Comparison of ENCODE assay signal across 8 mouse cellular contexts in the genomic region with DNA sequence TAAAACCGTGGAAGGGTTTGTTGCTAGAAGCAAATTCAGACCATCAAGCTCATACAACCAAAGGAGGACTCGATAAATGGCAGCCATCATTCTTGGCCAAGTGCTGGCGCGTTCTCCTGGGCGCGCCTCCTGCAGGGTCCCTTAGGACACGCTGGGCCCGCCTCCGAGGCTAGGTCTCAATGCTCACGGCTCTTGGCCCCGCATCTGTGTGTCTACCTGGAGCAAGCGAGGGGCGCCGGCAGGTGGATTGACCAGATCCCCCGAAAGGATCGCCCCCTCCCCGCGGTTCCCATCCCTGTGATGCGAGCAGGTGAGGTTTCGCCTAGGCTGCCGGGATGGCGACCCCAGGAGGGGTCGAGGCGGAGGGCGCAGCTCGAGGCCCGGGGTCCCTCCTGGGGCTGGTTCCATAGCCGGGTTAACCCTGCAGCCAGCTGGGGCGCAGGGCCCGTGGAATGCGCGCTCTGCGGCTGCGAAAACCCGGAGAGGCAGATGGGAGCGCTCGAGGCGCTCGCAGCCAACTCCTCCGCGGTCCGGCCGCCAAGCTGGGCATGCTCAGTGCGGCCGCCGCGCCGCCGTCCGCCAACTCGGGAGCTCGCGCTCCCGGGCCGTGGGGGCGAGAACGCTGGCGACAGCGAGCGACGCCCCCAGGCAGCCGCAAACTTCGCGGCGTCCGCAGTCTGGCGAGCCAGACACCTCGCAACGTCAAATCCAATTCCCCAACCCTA. TPM values are rescaled to one million over a fixed set of nuclear protein-coding genes. Genes with fewer than 3 reads are reported as not detected.
DNase-seq lines count a peak whose midpoint lies in the region; ATAC-seq and TF ChIP-seq lines count a peak whose summit lies in the region.

Gene Med12l (plus strand): TSS at position 555 of the 725 bp plus-strand sequence.

- H3K9me3 ChIP-seq in hindbrain, embryonic 13.5 days, result no peaks in the 10 kb centered on the region
- no peaks in the 10 kb centered on the region for H3K9me3 ChIP-seq in lung, postnatal 0 days (ENCODE audit: low read length)

- H3K27me3 ChIP-seq in hindbrain, embryonic 13.5 days, result peaks cover 8% of the 10 kb centered on the region; the same call in 1 of the 2 replicates
- peaks cover 24% of the 10 kb centered on the region for H3K27me3 ChIP-seq in lung, postnatal 0 days (replicated peaks; ENCODE audit: insufficient read depth, low read length)

- H3K9ac ChIP-seq in hindbrain, embryonic 13.5 days, result peak within 1 kb of the TSS; percentile 80
- no peak within 1 kb of the TSS for H3K9ac ChIP-seq in lung, postnatal 0 days (replicated peaks; ENCODE audit: low read depth)

- peaks cover 18% of the 10 kb centered on the region for H3K4me1 ChIP-seq in hindbrain, embryonic 13.5 days (replicated peaks)
- peaks cover 6% of the 10 kb centered on the region for H3K4me1 ChIP-seq in lung, postnatal 0 days (ENCODE audit: insufficient read depth, low read depth, low read length)

- peak within 1 kb of the TSS; percentile 93 for H3K27ac ChIP-seq in hindbrain, embryonic 13.5 days
- no peak within 1 kb of the TSS for H3K27ac ChIP-seq in lung, postnatal 0 days (ENCODE audit: low read length)

- ATAC-seq in hindbrain, embryonic 13.5 days (ENCODE audit: low FRiP score), result peak; percentile 83
- ATAC-seq in lung, postnatal 0 days, result peak; percentile 73
- no peak for ATAC-seq in erythroid progenitor cell, adult 5-6 weeks (replicated peaks; ENCODE audit: low FRiP score, poor library complexity, severe bottlenecking)

- no peaks in the 10 kb centered on the region for H3K36me3 ChIP-seq in hindbrain, embryonic 13.5 days
- H3K36me3 ChIP-seq in lung, postnatal 0 days (ENCODE audit: insufficient read depth, low read length), result no peaks in the 10 kb centered on the region

- DNase-seq in adrenal gland, adult (ENCODE audit: inconsistent age in 2 of 2, low spot score in 1 of 2), result peak; percentile 82 to 93
- peak; percentile 90 for DNase-seq in cerebellum, adult 9-11 months
- peak; percentile 55 to 83 for DNase-seq in frontal cortex, postnatal 10 days (ENCODE audit: low spot score in 2 of 2)
- DNase-seq in layer of hippocampus, postnatal 36 days, result peak; percentile 87
- peak; percentile 68 for DNase-seq in lung, postnatal 0 days (ENCODE audit: low spot score)
- peak; percentile 86 for DNase-seq in right cerebral cortex, adult 2 months (ENCODE audit: low spot score in 2 of 2)

- under 1% methylated on average over 63 of the region's 69 CpGs for WGBS in hindbrain, embryonic 13.5 days
- 1% methylated on average over 63 of the region's 69 CpGs for WGBS in lung, postnatal 0 days

- no peak for TF ChIP-seq CTCF in lung, postnatal 0 days (IDR thresholded peaks at IDR 0.05)

- peak within 1 kb of the TSS; percentile 89 for H3K4me2 ChIP-seq in hindbrain, embryonic 13.5 days
- H3K4me2 ChIP-seq in lung, postnatal 0 days (replicated peaks; ENCODE audit: low read depth, low read length), result peak within 1 kb of the TSS; percentile 98

- peak within 1 kb of the TSS; percentile 83 for H3K4me3 ChIP-seq in hindbrain, embryonic 13.5 days
- H3K4me3 ChIP-seq in lung, postnatal 0 days (ENCODE audit: low read depth, low read length), result peak within 1 kb of the TSS; percentile 57

- TF ChIP-seq EP300 in lung, postnatal 0 days (IDR thresholded peaks at IDR 0.05), result no peak

RNA-seq across cellular contexts. Expression of gene Med12l, which starts in this region (rescaled TPM):
- polyA plus RNA-seq in hindbrain, embryonic 13.5 days (2015; fragmentation: Nextera tagmentation; extraction: Ambion mirVana), result 3.9 and 4.2 TPM in 2 replicates
- 10 to 100 TPM; 50.1 to 56.6 TPM for total RNA-seq in layer of hippocampus, postnatal 36 days (2021)
- 0.27 and 0.40 TPM in 2 replicates for polyA plus RNA-seq in lung, postnatal 0 days (2015; fragmentation: Nextera tagmentation; extraction: Ambion mirVana)
- not detected in 2 replicates for total RNA-seq in erythroid progenitor cell, adult 5-6 weeks (2015; ENCODE audit: low replicate concordance)
- total RNA-seq in erythroid progenitor cell, adult 5-6 weeks (2017; ENCODE audit: low replicate concordance), result 0.23 and 0.39 TPM in 2 replicates

Comparison
In these comparisons a context has a peak if more than half of its experiments do, and no peak if none do; other contexts are left out.
1. RNA of gene Med12l (total RNA-seq): 50.1 to 56.6 TPM in layer of hippocampus, postnatal 36 days; 0.23 to 0.39 TPM in erythroid progenitor cell, adult 5-6 weeks; every median in the first group is over 10 times any median in the second.
2. Peak in DNase-seq, ATAC-seq, H3K4me3 ChIP-seq and H3K4me2 ChIP-seq in lung, postnatal 0 days; RNA of the gene not detected or under 1 TPM.
3. Peak in every context shown above with its lines, with median percentiles within 50 percentile points of each other: DNase-seq.